Mouse (Mus musculus) embryonic facial prominence, embryonic 14.5 days (tissue): ENCODE data around the gene Aar2. TPM values are rescaled to one million over a fixed set of nuclear protein-coding genes. Genes with fewer than 3 reads are reported as not detected.
A peak's percentile ranks its signal among the peaks of the same experiment; 100 is the strongest.

ENCODE experiments used
- ATAC-seq: fragments of 200-750 bp; cut with Nextera tagmentation; 2 replicates; pipeline ENCODE4 v1.8.0; 2017; ENCODE audit warnings: low read depth, moderate number of reproducible peaks, moderate TSS enrichment
- DNase-seq: peaks from one replicate; pipeline ENCODE4 v3.0.0-alpha.2; 2015; ENCODE audit warnings: low spot score
- H3K27ac ChIP-seq: fragments of 300-500 bp; sonication (generic); replicated peaks from 2 replicates; pipeline ENCODE4 v1.5.1; 2014; ENCODE audit warnings: low read depth, mild to moderate bottlenecking, low read length, moderate library complexity
- H3K27me3 ChIP-seq: fragments of 300-500 bp; sonication (generic); replicated peaks from 2 replicates; pipeline ENCODE4 v1.6.1; 2014; ENCODE audit warnings: low read length; ENCODE audit not compliant: control insufficient read depth, insufficient read depth
- H3K36me3 ChIP-seq: fragments of 300-500 bp; sonication (generic); 2 replicates; pipeline ENCODE4 v1.6.1; 2014; ENCODE audit warnings: low read length, mixed read lengths; ENCODE audit not compliant: control insufficient read depth, insufficient read depth
- H3K4me1 ChIP-seq: fragments of 300-500 bp; sonication (generic); 2 replicates; pipeline ENCODE4 v1.6.1; 2014; ENCODE audit warnings: antibody characterized with exemption, low read length; ENCODE audit not compliant: control insufficient read depth, insufficient read depth
- H3K4me2 ChIP-seq: fragments of 300-500 bp; sonication (generic); 2 replicates; pipeline ENCODE4 v1.6.1; 2014; ENCODE audit warnings: low read depth, mild to moderate bottlenecking, low read length, moderate library complexity, mixed read lengths
- H3K4me3 ChIP-seq: fragments of 300-500 bp; sonication (generic); 2 replicates; pipeline ENCODE4 v1.5.1; 2014; ENCODE audit warnings: low read depth, mild to moderate bottlenecking, low read length
- H3K9ac ChIP-seq: fragments of 300-500 bp; sonication (generic); 2 replicates; pipeline ENCODE4 v1.6.1; 2014; ENCODE audit warnings: low read depth, mild to moderate bottlenecking, low read length, moderate library complexity, mixed read lengths
- H3K9me3 ChIP-seq: fragments of 300-500 bp; sonication (generic); 2 replicates; pipeline ENCODE4 v1.6.1; 2016; ENCODE audit warnings: low read length; ENCODE audit not compliant: control insufficient read depth
- WGBS: fragments of 180-500 bp; shearing (Covaris S2); extraction: QIAGEN DNeasy Blood & Tissue Kit; methylation state at CpG from one replicate; pipeline ENCODE4 v1.1.7; 2014; 5-methylcytosine and 5-hydroxymethylcytosine counted together
- polyA plus RNA-seq: library from polyadenylated mRNA; unstranded; fragments of >200 nt; fragmentation: Nextera tagmentation; extraction: Ambion mirVana; gene quantifications from 2 replicates; pipeline ENCODE4 v1.2.1, GENCODE M21; 2014

Aar2 gene
- polyA plus RNA-seq, 1 experiment from 2014 or later: 34.3 TPM

GRCm38 (mm10) chr2:156602581-156602980 is 55.2 kb downstream of the Aar2 start:
- H3K27me3 ChIP-seq: no peaks in the 10 kb centered on the region
- H3K9ac ChIP-seq: no peak overlapping the region
- H3K27ac ChIP-seq: no peak overlapping the region
- no peaks in the 10 kb centered on the region for H3K4me1 ChIP-seq
- no peaks in the 10 kb centered on the region for H3K36me3 ChIP-seq
- no peak overlapping the region for H3K4me3 ChIP-seq
- 76% methylated on average over 7 of the region's 7 CpGs for WGBS
- H3K4me2 ChIP-seq: no peak overlapping the region
- H3K9me3 ChIP-seq: no peaks in the 10 kb centered on the region
- DNase-seq (no peak), ATAC-seq (no peak)

GRCm38 (mm10) chr2:156603671-156604070 is 56.3 kb downstream of the Aar2 start:
- no peaks in the 10 kb centered on the region for H3K27me3 ChIP-seq
- H3K9me3 ChIP-seq: no peaks in the 10 kb centered on the region
- H3K4me1 ChIP-seq: no peaks in the 10 kb centered on the region
- H3K9ac ChIP-seq: no peak overlapping the region
- ATAC-seq (no peak), DNase-seq (no peak)
- H3K4me3 ChIP-seq: no peak overlapping the region
- H3K36me3 ChIP-seq: no peaks in the 10 kb centered on the region
- no peak overlapping the region for H3K4me2 ChIP-seq
- no peak overlapping the region for H3K27ac ChIP-seq
- 76% methylated on average over 9 of the region's 9 CpGs for WGBS

GRCm38 (mm10) chr2:156605144-156605543 is 57.8 kb downstream of the Aar2 start:
- no peak for DNase-seq
- no peaks in the 10 kb centered on the region for H3K36me3 ChIP-seq
- H3K4me3 ChIP-seq: no peak overlapping the region
- no peaks in the 10 kb centered on the region for H3K4me1 ChIP-seq
- ATAC-seq: no peak
- 42% methylated on average over 3 of the region's 3 CpGs for WGBS
- H3K9me3 ChIP-seq: no peaks in the 10 kb centered on the region
- no peaks in the 10 kb centered on the region for H3K27me3 ChIP-seq
- H3K4me2 ChIP-seq: no peak overlapping the region
- no peak overlapping the region for H3K9ac ChIP-seq
- no peak overlapping the region for H3K27ac ChIP-seq

- Histone ChIP-seq H3K4me3 (no peak overlapping the region), H3K27ac (no peak overlapping the region), H3K9me3 (no peaks in the 10 kb centered on the region), H3K4me1 (no peaks in the 10 kb centered on the region), H3K9ac (no peak overlapping the region), H3K36me3 (no peaks in the 10 kb centered on the region), H3K4me2 (no peak overlapping the region), H3K27me3 (no peaks in the 10 kb centered on the region)
- WGBS: 76% methylated on average over 5 of the region's 5 CpGs
- no peak for DNase-seq
- no peak for ATAC-seq
Measured at GRCm38 (mm10) chr2:156605971-156606370, 58.6 kb downstream of the Aar2 start.

GRCm38 (mm10) chr2:156613081-156613540 is 65.7 kb downstream of the Aar2 start:
- DNase-seq (peak; percentile 45), ATAC-seq (peak; percentile 39)
- Histone ChIP-seq H3K9me3 (no peaks in the 10 kb centered on the region), H3K4me2 (peak overlapping the region; percentile 98), H3K36me3 (no peaks in the 10 kb centered on the region), H3K4me3 (peak overlapping the region; percentile 76), H3K27ac (no peak overlapping the region), H3K27me3 (peaks cover 58% of the 10 kb centered on the region), H3K4me1 (peaks cover 16% of the 10 kb centered on the region), H3K9ac (peak overlapping the region; percentile 74)
- WGBS: 1% methylated on average over 28 of the region's 41 CpGs

- peaks cover 16% of the 10 kb centered on the region for H3K4me1 ChIP-seq
- no peaks in the 10 kb centered on the region for H3K36me3 ChIP-seq
- peaks cover 64% of the 10 kb centered on the region for H3K27me3 ChIP-seq
- H3K9me3 ChIP-seq: no peaks in the 10 kb centered on the region
- peak; percentile 84 for ATAC-seq
- peak within 1 kb of the TSS; percentile 98 for H3K4me2 ChIP-seq
- peak within 1 kb of the TSS; percentile 76 for H3K4me3 ChIP-seq
- peak within 1 kb of the TSS; percentile 74 for H3K9ac ChIP-seq
- DNase-seq: peak; percentile 46
- no peak within 1 kb of the TSS for H3K27ac ChIP-seq
- 1% methylated on average over 9 of the region's 103 CpGs for WGBS
Measured at GRCm38 (mm10) chr2:156613541-156614257, 66.3 kb downstream of the Aar2 start, which contains the start of gene Dlgap4. TSS of gene Dlgap4 (plus strand) at chr2:156613705.

GRCm38 (mm10) chr2:156614258-156614556 is 66.8 kb downstream of the Aar2 start:
- no peaks in the 10 kb centered on the region for H3K36me3 ChIP-seq
- DNase-seq (no peak), ATAC-seq (no peak)
- no peaks in the 10 kb centered on the region for H3K9me3 ChIP-seq
- H3K9ac ChIP-seq: peak overlapping the region; percentile 74
- H3K27ac ChIP-seq: no peak overlapping the region
- H3K4me2 ChIP-seq: peak overlapping the region; percentile 98
- H3K27me3 ChIP-seq: peaks cover 65% of the 10 kb centered on the region
- peaks cover 16% of the 10 kb centered on the region for H3K4me1 ChIP-seq
- 2% methylated on average over 8 of the region's 18 CpGs for WGBS
- H3K4me3 ChIP-seq: peak overlapping the region; percentile 76

GRCm38 (mm10) chr2:156614661-156615654 is 67.6 kb downstream of the Aar2 start:
- ATAC-seq: no peak

More at GRCm38 (mm10) chr2:156614661-156615654, 67.6 kb downstream of the Aar2 start:
- no peaks in the 10 kb centered on the region for H3K36me3 ChIP-seq
- peaks cover 16% of the 10 kb centered on the region for H3K4me1 ChIP-seq
- peaks cover 65% of the 10 kb centered on the region for H3K27me3 ChIP-seq
- peak; percentile 2 for DNase-seq
- H3K9ac ChIP-seq: no peak overlapping the region
- WGBS: 8% methylated on average over 31 of the region's 31 CpGs
- peak overlapping the region; percentile 76 for H3K4me3 ChIP-seq
- no peak overlapping the region for H3K27ac ChIP-seq
- H3K9me3 ChIP-seq: no peaks in the 10 kb centered on the region
- peak overlapping the region; percentile 98 for H3K4me2 ChIP-seq
